Mouse (Mus musculus) MEL (cell line): ENCODE measurements around the gene Rgs21. TPM values are rescaled to one million over a fixed set of nuclear protein-coding genes. Genes with fewer than 3 reads are reported as not detected.
A peak's percentile ranks its signal among the peaks of the same experiment; 100 is the strongest.

Experiments used
- DNase-seq: peaks from one replicate; pipeline ENCODE4 v3.0.0; 2011; ENCODE audit warnings: low read depth, low spot score
- H3K27ac ChIP-seq: 2 replicates; pipeline ENCODE4 v1.5.1; 2012; ENCODE audit warnings: low read depth, mild to moderate bottlenecking, control low read depth, low read length, moderate library complexity; ENCODE audit not compliant: control insufficient read depth
- H3K27me3 ChIP-seq, 2 experiments: fragments of 150-350 bp in 1 of 2; sonication (generic) in 1 of 2; 2 replicates each; pipeline ENCODE4 v1.6.1; 2012; ENCODE audit warnings: low read length in 2 of 2, mild to moderate bottlenecking in 2 of 2, improper control_type of control experiment in 1 of 2, moderate library complexity in 1 of 2; ENCODE audit not compliant: insufficient read depth in 2 of 2, control insufficient read depth in 1 of 2
- H3K36me3 ChIP-seq, 2 experiments: 2 replicates each; pipeline ENCODE4 v1.6.1; 2012 to 2014; ENCODE audit warnings: low read length in 2 of 2, improper control_type of control experiment in 1 of 2, inconsistent platforms in 1 of 2, mild to moderate bottlenecking in 1 of 2; ENCODE audit not compliant: insufficient read depth in 2 of 2, control insufficient read depth in 1 of 2
- H3K4me1 ChIP-seq, 2 experiments: fragments of 150-350 bp in 1 of 2; sonication (generic) in 1 of 2; 2 replicates each; pipeline ENCODE4 v1.6.1; 2012; ENCODE audit warnings: low read length in 2 of 2, improper control_type of control experiment in 1 of 2, mild to moderate bottlenecking in 1 of 2; ENCODE audit not compliant: insufficient read depth in 2 of 2, control insufficient read depth in 1 of 2
- H3K4me3 ChIP-seq, 2 experiments: fragments of 150-350 bp in 1 of 2; sonication (generic) in 1 of 2; 2 replicates each; pipeline ENCODE4 v1.5.1; 2012; ENCODE audit warnings: low read depth in 2 of 2, low read length in 2 of 2, mild to moderate bottlenecking in 2 of 2, moderate library complexity in 2 of 2, control low read depth in 1 of 2, improper control_type of control experiment in 1 of 2; ENCODE audit not compliant: control insufficient read depth in 1 of 2, insufficient read depth in 1 of 2
- H3K79me2 ChIP-seq: 2 replicates; pipeline ENCODE4 v1.6.1; 2012; ENCODE audit warnings: mild to moderate bottlenecking, low read length, moderate library complexity; ENCODE audit not compliant: control insufficient read depth, poor library complexity, insufficient read depth
- H3K9ac ChIP-seq: 2 replicates; pipeline ENCODE4 v1.6.1; 2012; ENCODE audit warnings: low read depth, mild to moderate bottlenecking, control low read depth, low read length, moderate library complexity; ENCODE audit not compliant: control insufficient read depth, poor library complexity, severe bottlenecking
- H3K9me3 ChIP-seq: fragments of 150-350 bp; sonication (generic); replicated peaks from 2 replicates; pipeline ENCODE4 v1.6.1; 2012; ENCODE audit warnings: mild to moderate bottlenecking, low read length, improper control_type of control experiment, moderate library complexity; ENCODE audit not compliant: insufficient read depth
- BHLHE40 ChIP-seq: IDR thresholded peaks from 2 replicates; pipeline ENCODE4 v1.6.1; 2012; ENCODE audit warnings: low read depth, mild to moderate bottlenecking, inconsistent platforms, low read length, improper control_type of control experiment, borderline replicate concordance
- CHD2 ChIP-seq: IDR thresholded peaks from 2 replicates; pipeline ENCODE4 v1.6.1; 2011; ENCODE audit warnings: low read length, improper control_type of control experiment
- EP300 ChIP-seq, 2 experiments: IDR thresholded peaks; 2 replicates each; pipeline ENCODE4 v1.6.1; 2011; ENCODE audit warnings: improper control_type of control experiment in 2 of 2, low read length in 2 of 2, low read depth in 1 of 2, mild to moderate bottlenecking in 1 of 2
- ETS1 ChIP-seq: IDR thresholded peaks from 2 replicates; pipeline ENCODE4 v1.6.1; 2012; ENCODE audit warnings: low read depth, mild to moderate bottlenecking, inconsistent platforms, low read length, improper control_type of control experiment, moderate library complexity
- MAFK ChIP-seq: IDR thresholded peaks from 2 replicates; pipeline ENCODE4 v1.6.1; 2011; ENCODE audit warnings: low read depth, mild to moderate bottlenecking, low read length, improper control_type of control experiment, borderline replicate concordance
- NRF1 ChIP-seq: IDR thresholded peaks from 2 replicates; pipeline ENCODE4 v1.6.1; 2014; ENCODE audit warnings: low read depth, mild to moderate bottlenecking, inconsistent platforms, low read length, improper control_type of control experiment, moderate library complexity; ENCODE audit not compliant: poor library complexity, insufficient read depth, severe bottlenecking
- POLR2A ChIP-seq, 2 experiments: IDR thresholded peaks; 2 replicates each; pipeline ENCODE4 v1.6.1; 2011 to 2012; ENCODE audit warnings: low read length in 2 of 2, mild to moderate bottlenecking in 2 of 2, control low read depth in 1 of 2, improper control_type of control experiment in 1 of 2, low read depth in 1 of 2, moderate library complexity in 1 of 2; ENCODE audit not compliant: control insufficient read depth in 1 of 2, insufficient read depth in 1 of 2, poor library complexity in 1 of 2
- POLR2AphosphoS2 ChIP-seq: IDR thresholded peaks from 2 replicates; pipeline ENCODE4 v1.6.1; 2011; ENCODE audit warnings: low read length, improper control_type of control experiment
- SIN3A ChIP-seq: IDR thresholded peaks from 2 replicates; pipeline ENCODE4 v1.6.1; 2012; ENCODE audit warnings: low read length, improper control_type of control experiment, inconsistent platforms
- TBP ChIP-seq: IDR thresholded peaks from 2 replicates; pipeline ENCODE4 v1.8.0; 2011; ENCODE audit warnings: low read depth, low read length, improper control_type of control experiment
- polyA plus RNA-seq, 2 experiments: library from polyadenylated mRNA; stranded (reverse) in 1 of 2; unstranded in 1 of 2; fragments of >175 nt in 1 of 2; fragments of >200 nt in 1 of 2; gene quantifications; 2 replicates each; pipeline versions ENCODE4 v1.2.1 to v1.2.4; 2012; ENCODE audit warnings: low replicate concordance in 2 of 2, low read depth in 1 of 2; ENCODE audit not compliant: insufficient read length in 2 of 2, insufficient read depth in 1 of 2, missing spikeins in 1 of 2
- total RNA-seq: library from RNA; depleted of rRNA; stranded (reverse); fragments of 300-350 nt; gene quantifications from 2 replicates; pipeline ENCODE4 v1.2.3, GENCODE M21; 2012

Rgs21 gene
- total and polyA plus RNA-seq, 3 experiments = not detected

- Histone ChIP-seq H3K9me3 (no peaks in the 10 kb centered on the region), H3K9ac (no peak overlapping the region), H3K27ac (no peak overlapping the region), H3K4me3 (no peak overlapping the region), H3K27me3 (no peaks in the 10 kb centered on the region), H3K36me3 (no peaks in the 10 kb centered on the region), H3K79me2 (no peaks in the 10 kb centered on the region), H3K4me1 (no peaks in the 10 kb centered on the region)
- TF ChIP-seq MAFK = no peak
- TF ChIP-seq SIN3A = no peak
- no peak for TF ChIP-seq ETS1
- no peak for TF ChIP-seq NRF1
- no peak for TF ChIP-seq CHD2
- no peak for DNase-seq
Measured at GRCm38 (mm10) chr1:144544497-144544961, 22.9 kb downstream of the Rgs21 start.

- DNase-seq = no peak
- TF ChIP-seq POLR2A (IDR thresholded peaks at IDR 0.05; ENCODE audit: control insufficient read depth in 1 of 2, insufficient read depth in 1 of 2, low read depth in 1 of 2, low read length in 2 of 2, poor library complexity in 1 of 2) (no peak), POLR2AphosphoS2 (no peak), TBP (no peak)
- H3K79me2 ChIP-seq = no peaks in the 10 kb centered on the region
- H3K4me1 ChIP-seq = no peaks in the 10 kb centered on the region
- H3K4me3 ChIP-seq = no peak overlapping the region
- H3K27ac ChIP-seq = no peak overlapping the region
- H3K9me3 ChIP-seq = no peaks in the 10 kb centered on the region
- no peak overlapping the region for H3K9ac ChIP-seq
- no peaks in the 10 kb centered on the region for H3K36me3 ChIP-seq
- no peaks in the 10 kb centered on the region for H3K27me3 ChIP-seq
Measured at GRCm38 (mm10) chr1:144531746-144532145, 35.7 kb downstream of the Rgs21 start.

- Histone ChIP-seq H3K79me2 (no peaks in the 10 kb centered on the region), H3K27ac (no peak overlapping the region), H3K9ac (no peak overlapping the region), H3K9me3 (no peaks in the 10 kb centered on the region), H3K4me1 (peaks cover 2% of the 10 kb centered on the region in 2 experiments; a peak in 2 of 4 replicates), H3K27me3 (no peaks in the 10 kb centered on the region), H3K36me3 (no peaks in the 10 kb centered on the region), H3K4me3 (no peak overlapping the region)
- TF ChIP-seq BHLHE40 (no peak), EP300 (IDR thresholded peaks at IDR 0.05; ENCODE audit: low read depth in 1 of 2, low read length in 2 of 2) (peak in 1 of 2 experiments; percentile 19; a peak in 1 of 4 replicates)
- DNase-seq = peak; percentile 8
Measured at GRCm38 (mm10) chr1:144517878-144518426, 49.5 kb downstream of the Rgs21 start.
